Mouse (Mus musculus): ENCODE data around the gene Dazap2. TPM values are rescaled to one million over a fixed set of nuclear protein-coding genes. Genes with fewer than 3 reads are reported as not detected.

The Dazap2 gene
- total and polyA plus RNA-seq, 3 experiments: 56.0 to 213 (median 159) TPM

Other genes with a start within 250 kb of the Dazap2 start
- not detected in 2 replicates for gene Gm5475, start 193.2 kb upstream of the Dazap2 start, total RNA-seq (2012; rRNA removed)
- gene Gm5475, start 193.2 kb upstream of the Dazap2 start, total RNA-seq (2014; rRNA removed): not detected in 2 replicates
- gene Gm5475, start 193.2 kb upstream of the Dazap2 start, polyA plus RNA-seq (2012; ENCODE audit: insufficient read length, low read depth): not detected in 2 replicates
- gene Slc11a2, start 190.3 kb upstream of the Dazap2 start, total RNA-seq (2012; rRNA removed): 8.9 and 13.2 TPM in 2 replicates
- gene Slc11a2, start 190.3 kb upstream of the Dazap2 start, total RNA-seq (2014; rRNA removed): 11.7 and 13.0 TPM in 2 replicates
- gene Slc11a2, start 190.3 kb upstream of the Dazap2 start, polyA plus RNA-seq (2012; ENCODE audit: insufficient read length, low read depth): 18.6 and 19.1 TPM in 2 replicates
- gene Letmd1, start 146.3 kb upstream of the Dazap2 start, total RNA-seq (2012; rRNA removed): 30.3 and 39.0 TPM in 2 replicates
- gene Letmd1, start 146.3 kb upstream of the Dazap2 start, total RNA-seq (2014; rRNA removed): 28.5 and 31.4 TPM in 2 replicates
- 44.0 and 51.3 TPM in 2 replicates for gene Letmd1, start 146.3 kb upstream of the Dazap2 start, polyA plus RNA-seq (2012; ENCODE audit: insufficient read length, low read depth)
- 3.5 TPM in 2 replicates for gene Csrnp2, start 119.9 kb upstream of the Dazap2 start, total RNA-seq (2012; rRNA removed)
- gene Csrnp2, start 119.9 kb upstream of the Dazap2 start, total RNA-seq (2014; rRNA removed): 2.3 and 2.4 TPM in 2 replicates
- 2.0 and 2.3 TPM in 2 replicates for gene Csrnp2, start 119.9 kb upstream of the Dazap2 start, polyA plus RNA-seq (2012; ENCODE audit: insufficient read length, low read depth)
- gene Tfcp2, start 63.3 kb upstream of the Dazap2 start, total RNA-seq (2012; rRNA removed): 5.8 and 7.8 TPM in 2 replicates
- gene Tfcp2, start 63.3 kb upstream of the Dazap2 start, total RNA-seq (2014; rRNA removed): 6.3 and 6.8 TPM in 2 replicates
- 5.3 and 5.9 TPM in 2 replicates for gene Tfcp2, start 63.3 kb upstream of the Dazap2 start, polyA plus RNA-seq (2012; ENCODE audit: insufficient read length, low read depth)
- 3.5 and 7.4 TPM in 2 replicates for gene Pou6f1, start 15.4 kb upstream of the Dazap2 start, total RNA-seq (2012; rRNA removed)
- 0.97 and 1.7 TPM in 2 replicates for gene Pou6f1, start 15.4 kb upstream of the Dazap2 start, total RNA-seq (2014; rRNA removed)
- 6.3 and 9.1 TPM in 2 replicates for gene Pou6f1, start 15.4 kb upstream of the Dazap2 start, polyA plus RNA-seq (2012; ENCODE audit: insufficient read length, low read depth)
- 4.9 and 7.0 TPM in 2 replicates for gene Smagp, start 21.6 kb downstream of the Dazap2 start, total RNA-seq (2012; rRNA removed)
- 0.55 and 1.3 TPM in 2 replicates for gene Smagp, start 21.6 kb downstream of the Dazap2 start, total RNA-seq (2014; rRNA removed)
- 3.2 and 4.8 TPM in 2 replicates for gene Smagp, start 21.6 kb downstream of the Dazap2 start, polyA plus RNA-seq (2012; ENCODE audit: insufficient read length, low read depth)
- gene Bin2, start 54.2 kb downstream of the Dazap2 start, total RNA-seq (2012; rRNA removed): 60.4 and 64.8 TPM in 2 replicates
- gene Bin2, start 54.2 kb downstream of the Dazap2 start, total RNA-seq (2014; rRNA removed): 49.2 and 51.4 TPM in 2 replicates
- gene Bin2, start 54.2 kb downstream of the Dazap2 start, polyA plus RNA-seq (2012; ENCODE audit: insufficient read length, low read depth): 72.8 and 89.9 TPM in 2 replicates
- gene Cela1, start 72.6 kb downstream of the Dazap2 start, total RNA-seq (2012; rRNA removed): 4.8 and 5.1 TPM in 2 replicates
- gene Cela1, start 72.6 kb downstream of the Dazap2 start, total RNA-seq (2014; rRNA removed): 1.3 and 1.8 TPM in 2 replicates
- 3.3 TPM in 2 replicates for gene Cela1, start 72.6 kb downstream of the Dazap2 start, polyA plus RNA-seq (2012; ENCODE audit: insufficient read length, low read depth)
- 4.4 and 5.0 TPM in 2 replicates for gene Galnt6, start 114.0 kb downstream of the Dazap2 start, total RNA-seq (2012; rRNA removed)
- gene Galnt6, start 114.0 kb downstream of the Dazap2 start, total RNA-seq (2014; rRNA removed): 0.58 and 0.62 TPM in 2 replicates
- 2.0 TPM in 2 replicates for gene Galnt6, start 114.0 kb downstream of the Dazap2 start, polyA plus RNA-seq (2012; ENCODE audit: insufficient read length, low read depth)
- gene Slc4a8, start 146.4 kb downstream of the Dazap2 start, total RNA-seq (2012; rRNA removed): 4.1 and 4.7 TPM in 2 replicates
- gene Slc4a8, start 146.4 kb downstream of the Dazap2 start, total RNA-seq (2014; rRNA removed): 5.1 and 7.0 TPM in 2 replicates
- 7.2 and 9.6 TPM in 2 replicates for gene Slc4a8, start 146.4 kb downstream of the Dazap2 start, polyA plus RNA-seq (2012; ENCODE audit: insufficient read length, low read depth)